Mouse (Mus musculus) common myeloid progenitor, adult 5-6 weeks (primary cell): Measurements from ENCODE around the gene Dtnb. TPM values are rescaled to one million over a fixed set of nuclear protein-coding genes. Genes with fewer than 3 reads are reported as not detected.

Experiments
- ATAC-seq: replicated peaks from 2 replicates; pipeline ENCODE4 v1.8.0; 2016; ENCODE audit warnings: low read depth, mild to moderate bottlenecking, moderate TSS enrichment, inconsistent platforms; ENCODE audit not compliant: poor library complexity, severe bottlenecking
- total RNA-seq: library from RNA; stranded (forward); fragments of 200-1000, 187-1606 nt; gene quantifications from 2 replicates; pipeline ENCODE4 v1.2.3, GENCODE M21; 2017

Gene Dtnb
- total RNA-seq, 1 experiment from 2014 or later, result 39.0 TPM

- no peak for ATAC-seq
These were observed 1.3 kb upstream of the Dtnb start for GRCm38 (mm10) chr12:3570711-3571400.

- ATAC-seq, result 0 out of 2 replicates have a peak, but pooled peaks have one; percentile 50
These were observed 608 bp downstream of the Dtnb start for GRCm38 (mm10) chr12:3572581-3573397.

DNA sequence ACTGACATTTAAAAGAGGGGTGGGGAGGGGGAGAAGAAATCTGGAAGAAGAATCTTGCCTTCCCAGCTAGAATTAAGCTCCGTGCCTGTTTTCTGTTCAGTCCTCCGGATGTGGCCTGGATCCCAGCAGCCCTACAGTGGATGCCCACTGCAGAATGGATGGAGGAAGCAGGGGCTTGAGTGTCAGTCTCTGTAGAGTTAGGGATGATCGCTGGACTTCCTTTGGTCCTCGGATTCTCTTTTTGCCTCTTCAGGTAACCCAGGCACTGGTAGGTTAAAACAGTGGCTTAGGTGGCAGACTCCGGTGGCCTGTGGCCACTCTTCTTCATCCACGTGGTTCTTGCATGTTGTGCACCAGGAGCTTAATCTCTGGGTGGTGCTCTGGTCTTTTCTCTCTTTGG lies 1.2 kb downstream of the Dtnb start:
- no peak for ATAC-seq

DNA sequence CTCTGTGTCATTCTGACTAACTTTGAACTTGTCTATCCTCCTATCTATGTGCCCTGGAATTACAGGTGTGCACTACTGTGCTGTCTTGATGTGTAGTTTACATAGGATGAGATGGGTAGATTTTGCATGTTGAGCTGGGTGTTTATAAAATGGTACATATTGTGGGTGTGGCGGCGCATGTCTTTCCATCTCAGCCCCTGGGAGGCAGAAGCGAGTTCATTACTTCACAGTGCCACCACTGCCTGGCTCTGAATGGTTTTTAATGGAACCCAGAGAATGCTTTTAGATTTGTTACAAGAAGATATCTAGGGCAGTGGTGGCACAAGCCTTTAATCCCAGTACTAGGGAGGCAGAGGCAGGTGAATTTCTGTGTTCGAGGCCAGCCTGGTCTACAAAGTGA lies 2.5 kb downstream of the Dtnb start:
- no peak; the same call in 1 of the 2 replicates for ATAC-seq

GRCm38 (mm10) chr12:3579958-3580530 lies 7.9 kb downstream of the Dtnb start:
- no peak for ATAC-seq

DNA sequence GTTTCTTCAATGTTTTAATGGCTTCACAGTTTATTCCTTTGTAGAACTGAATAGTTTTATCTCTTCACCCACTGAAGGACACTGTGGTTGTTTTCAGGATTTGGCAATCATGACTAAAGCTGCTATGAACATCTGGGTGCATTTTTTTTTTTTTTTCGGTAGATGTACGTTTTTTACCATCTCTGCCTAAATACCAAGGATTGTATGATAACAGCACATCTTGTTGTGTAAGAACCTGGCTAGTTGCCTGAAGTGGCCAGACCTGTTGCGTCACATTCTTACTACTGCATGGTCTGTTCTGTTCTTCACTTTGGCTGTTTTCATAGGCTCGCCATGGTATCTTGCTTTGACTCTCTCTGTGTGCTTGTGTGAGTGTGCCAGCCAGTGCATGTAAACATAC lies 10.4 kb downstream of the Dtnb start:
- peak; percentile 89 for ATAC-seq

DNA sequence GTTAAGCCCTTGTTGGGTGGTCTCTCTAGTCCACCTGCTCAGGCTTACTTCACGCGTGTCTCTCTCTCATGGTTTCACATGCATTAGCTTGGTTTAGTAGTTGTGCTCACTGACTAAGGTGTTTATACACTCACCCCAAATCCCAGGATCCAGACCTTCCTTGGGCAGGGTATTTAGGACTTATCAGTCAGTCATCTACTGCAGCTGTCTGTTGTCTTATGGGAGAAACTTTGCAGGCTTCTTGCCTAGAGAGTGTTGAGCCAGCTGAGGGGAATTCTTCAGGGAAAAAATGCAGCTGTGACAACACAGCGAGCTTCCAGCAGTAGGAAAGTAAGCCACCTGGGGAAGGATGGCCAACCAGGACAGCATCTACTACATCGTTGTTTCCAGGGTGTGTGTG lies 13.3 kb downstream of the Dtnb start:
- no peak for ATAC-seq

- ATAC-seq, result peak; percentile 55
These were observed 14.8 kb downstream of the Dtnb start for GRCm38 (mm10) chr12:3587010-3587409.

DNA sequence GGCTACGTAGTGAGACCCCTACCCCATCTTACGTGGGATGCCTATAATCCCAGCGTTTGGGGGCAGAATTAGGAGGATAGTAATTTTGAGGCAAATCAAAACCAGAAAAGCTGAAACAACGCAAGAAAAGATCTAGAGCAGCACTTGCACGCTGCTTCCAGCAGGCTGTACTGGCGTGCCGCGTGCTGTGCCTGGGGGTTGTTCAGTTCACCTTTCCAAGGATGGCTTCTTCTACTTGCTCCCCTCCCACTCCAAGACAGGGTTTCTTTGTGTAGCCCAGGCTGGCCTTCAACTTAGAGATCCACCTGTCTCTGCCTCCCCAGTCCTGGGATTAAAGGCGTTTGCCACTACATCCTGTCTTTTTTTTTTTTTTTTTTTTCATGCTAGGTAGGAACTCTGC lies 17.9 kb downstream of the Dtnb start:
- ATAC-seq, result no peak

DNA sequence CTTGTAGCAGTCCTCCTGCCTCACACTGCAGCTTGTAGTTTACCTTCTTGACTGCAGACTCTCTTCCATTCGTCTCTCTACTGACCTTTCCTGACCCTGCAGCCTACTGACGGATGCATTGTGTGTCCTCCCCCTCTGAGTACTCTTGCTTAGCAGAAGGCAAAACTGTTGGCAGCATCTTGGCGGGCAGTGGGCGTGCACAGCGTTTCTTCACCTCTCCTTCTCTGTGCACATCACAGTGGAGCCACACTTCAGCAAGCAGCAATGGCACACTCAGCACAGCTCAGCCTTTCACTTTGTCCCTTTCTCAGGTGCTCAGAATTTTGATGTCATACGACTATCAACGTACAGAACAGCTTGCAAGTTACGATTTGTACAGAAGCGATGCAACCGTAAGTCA lies 19.4 kb downstream of the Dtnb start:
- no peak for ATAC-seq

- no peak for ATAC-seq
These were observed 30.6 kb downstream of the Dtnb start for GRCm38 (mm10) chr12:3602786-3603185.

GRCm38 (mm10) chr12:3606202-3606601 lies 34.0 kb downstream of the Dtnb start:
- no peak for ATAC-seq

GRCm38 (mm10) chr12:3609747-3610146 lies 37.6 kb downstream of the Dtnb start:
- no peak for ATAC-seq

DNA sequence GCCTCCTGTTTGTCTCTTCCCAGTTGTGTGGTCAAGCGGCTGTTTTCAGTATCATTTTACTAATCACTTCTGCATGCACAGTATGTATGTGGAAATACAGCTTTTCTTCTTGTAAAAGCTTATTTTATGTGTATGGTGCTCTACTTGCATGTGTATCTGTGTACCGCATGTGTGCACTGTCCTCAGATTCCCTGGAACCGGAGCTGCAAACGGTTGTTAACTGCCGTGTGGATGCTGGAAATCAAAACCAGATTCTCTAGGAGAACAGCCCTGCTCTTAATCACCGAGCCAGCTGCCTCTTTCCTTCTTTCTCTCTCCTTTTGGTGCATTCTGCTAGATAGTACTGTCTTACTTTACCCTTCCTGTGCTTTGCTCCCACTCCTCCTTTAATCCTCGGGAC lies 39.7 kb downstream of the Dtnb start:
- no peak for ATAC-seq

- no peak for ATAC-seq
These were observed 42.9 kb downstream of the Dtnb start for GRCm38 (mm10) chr12:3615041-3615440.

GRCm38 (mm10) chr12:3618144-3619020 lies 46.2 kb downstream of the Dtnb start:
- peak; percentile 62; the same call in 1 of the 2 replicates for ATAC-seq

- ATAC-seq, result no peak
These were observed 46.8 kb downstream of the Dtnb start for GRCm38 (mm10) chr12:3619021-3619367.

GRCm38 (mm10) chr12:3626880-3627279 lies 54.7 kb downstream of the Dtnb start:
- ATAC-seq, result no peak

GRCm38 (mm10) chr12:3641931-3642330 lies 69.8 kb downstream of the Dtnb start:
- peak; percentile 83 for ATAC-seq

- no peak for ATAC-seq
These were observed 84.6 kb downstream of the Dtnb start for GRCm38 (mm10) chr12:3656799-3657198.
